Mouse (Mus musculus): Measurements from ENCODE around the gene Capza1.

DNA sequence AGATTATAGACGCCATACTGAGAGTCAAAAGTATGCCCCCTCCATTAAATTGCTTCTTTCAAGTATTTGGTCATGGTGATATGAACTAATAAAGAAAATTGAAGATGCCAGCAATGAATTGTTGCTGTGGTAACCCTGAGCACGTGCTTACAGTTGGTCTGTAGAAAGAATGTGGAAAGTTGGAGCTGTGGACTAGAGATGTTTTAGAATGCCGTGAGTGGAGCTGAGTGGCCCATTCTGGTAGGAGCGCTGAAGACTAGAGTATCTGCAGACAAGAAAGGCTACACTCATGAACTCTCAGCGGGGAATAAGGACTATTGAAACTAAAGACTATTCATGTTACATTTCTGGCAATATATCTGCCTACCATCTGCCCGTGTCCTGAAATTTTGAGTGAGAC is 44.9 kb upstream of the Capza1 start:
- TF ChIP-seq EP300 (IDR thresholded peaks at IDR 0.05; ENCODE audit: insufficient read depth, low read depth, low read length): no peak
- TF ChIP-seq POLR2A (IDR thresholded peaks at IDR 0.05; ENCODE audit: insufficient read depth, low read length): no peak
- TF ChIP-seq CTCF (IDR thresholded peaks at IDR 0.05; ENCODE audit: low read depth, low read length): no peak

Measured in ES-Bruce4 (cell line).